In the genomic region with DNA sequence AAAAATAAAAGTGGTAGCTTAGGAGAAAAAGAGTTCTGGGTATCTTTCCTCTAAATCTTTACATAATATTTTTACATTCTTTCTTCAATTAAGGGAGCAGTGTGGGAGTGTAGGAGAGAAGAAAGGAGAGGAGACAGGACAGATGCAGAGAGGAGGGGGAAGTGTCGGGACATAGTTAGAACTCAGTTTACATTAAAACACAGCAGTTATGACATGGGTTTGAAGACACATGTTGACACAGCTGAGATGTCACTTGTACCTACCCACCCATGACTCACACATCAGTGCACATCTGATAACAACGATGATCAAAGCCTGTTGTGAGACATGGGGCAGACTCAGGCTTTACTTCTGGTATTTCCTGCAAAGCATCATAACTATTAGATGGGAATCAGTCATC, we compare ENCODE assay signal across 24 mouse cellular contexts.
DNase-seq lines count a peak whose midpoint lies in the region; ATAC-seq and TF ChIP-seq lines count a peak whose summit lies in the region.
"Had no signal": no experiment of that assay in that cellular context is flagged by ENCODE, and none has a peak within 500 bp of the region (broad histone marks: within the 10 kb centered on the region; RNA-seq: fewer than 3 reads in every experiment).

No protein-coding gene starts in this region.

- H3K4me1 ChIP-seq in kidney, embryonic 14.5 days (ENCODE audit: control insufficient read depth, insufficient read depth, low read length): 0 out of 2 replicates have a peak, but pooled peaks cover 2% of the 10 kb centered on the region
- H3K4me1 ChIP-seq in lung, postnatal 0 days (ENCODE audit: insufficient read depth, low read depth, low read length): no peaks in the 10 kb centered on the region
- H3K4me1 ChIP-seq in liver, embryonic 12.5 days: no peaks in the 10 kb centered on the region
- H3K4me1 ChIP-seq: forebrain, embryonic 15.5 days; heart, embryonic 12.5 days; limb, embryonic 13.5 days; liver, embryonic 13.5 days; neural tube, embryonic 12.5 days had no signal

- H3K4me2 ChIP-seq in kidney, embryonic 14.5 days (replicated peaks; ENCODE audit: low read depth, low read length): no peak overlapping the region
- no peak overlapping the region for H3K4me2 ChIP-seq in lung, postnatal 0 days (replicated peaks; ENCODE audit: low read depth, low read length)
- H3K4me2 ChIP-seq in liver, embryonic 12.5 days: no peak overlapping the region
- H3K4me2 ChIP-seq: forebrain, embryonic 15.5 days; heart, embryonic 12.5 days; limb, embryonic 13.5 days; liver, embryonic 13.5 days; neural tube, embryonic 12.5 days had no signal

- peak; percentile 79 for ATAC-seq in kidney, embryonic 14.5 days (ENCODE audit: low FRiP score, low TSS enrichment)
- ATAC-seq in lung, postnatal 0 days: peak; percentile 37; the same call in 1 of the 2 replicates
- no peak for ATAC-seq in liver, embryonic 12.5 days
- ATAC-seq: forebrain, embryonic 15.5 days had no signal

- no peaks in the 10 kb centered on the region for H3K9me3 ChIP-seq in kidney, embryonic 14.5 days (ENCODE audit: control insufficient read depth, low read length)
- H3K9me3 ChIP-seq in lung, postnatal 0 days (ENCODE audit: low read length): no peaks in the 10 kb centered on the region
- H3K9me3 ChIP-seq in liver, embryonic 12.5 days (replicated peaks): no peaks in the 10 kb centered on the region
- H3K9me3 ChIP-seq: embryonic facial prominence, embryonic 10.5 days; forebrain, embryonic 15.5 days; heart, embryonic 12.5 days; hindbrain, embryonic 10.5 days; limb, embryonic 13.5 days; liver, embryonic 13.5 days; midbrain, embryonic 10.5 days; neural tube, embryonic 12.5 days had no signal

- H3K4me3 ChIP-seq in kidney, embryonic 14.5 days (ENCODE audit: low read length): no peak overlapping the region
- H3K4me3 ChIP-seq in lung, postnatal 0 days (ENCODE audit: low read depth, low read length): no peak overlapping the region
- no peak overlapping the region for H3K4me3 ChIP-seq in liver, embryonic 12.5 days
- H3K4me3 ChIP-seq: embryonic facial prominence, embryonic 10.5 days; forebrain, embryonic 15.5 days; heart, embryonic 12.5 days; hindbrain, embryonic 10.5 days; limb, embryonic 13.5 days; liver, embryonic 13.5 days; midbrain, embryonic 10.5 days; neural tube, embryonic 12.5 days had no signal

- no peak for TF ChIP-seq POLR2A in brain, embryonic 14.5 days (IDR thresholded peaks at IDR 0.05; ENCODE audit: borderline replicate concordance, extremely low read depth, insufficient read depth, insufficient read length, poor library complexity, severe bottlenecking)

- no peak overlapping the region for H3K27ac ChIP-seq in kidney, embryonic 14.5 days (ENCODE audit: low read depth, low read length)
- H3K27ac ChIP-seq in lung, postnatal 0 days (ENCODE audit: low read length): no peak overlapping the region
- no peak overlapping the region for H3K27ac ChIP-seq in liver, embryonic 12.5 days
- H3K27ac ChIP-seq: embryonic facial prominence, embryonic 10.5 days; forebrain, embryonic 15.5 days; hindbrain, embryonic 10.5 days; limb, embryonic 13.5 days; liver, embryonic 13.5 days; macrophage; neural tube, embryonic 12.5 days had no signal

- no peak for TF ChIP-seq CTCF in lung, postnatal 0 days (IDR thresholded peaks at IDR 0.05)
- no peak for TF ChIP-seq CTCF in brain, embryonic 14.5 days (IDR thresholded peaks at IDR 0.05; ENCODE audit: borderline replicate concordance, extremely low read depth, insufficient read depth, insufficient read length)

- no peak overlapping the region for H3K9ac ChIP-seq in kidney, embryonic 14.5 days (ENCODE audit: low read depth, low read length)
- no peak overlapping the region for H3K9ac ChIP-seq in lung, postnatal 0 days (replicated peaks; ENCODE audit: low read depth)
- no peak overlapping the region for H3K9ac ChIP-seq in liver, embryonic 12.5 days
- H3K9ac ChIP-seq: forebrain, embryonic 15.5 days; heart, embryonic 12.5 days; limb, embryonic 13.5 days; liver, embryonic 13.5 days; neural tube, embryonic 12.5 days had no signal

- DNase-seq in kidney, postnatal 25 days: no peak
- DNase-seq in lung, postnatal 0 days (ENCODE audit: low spot score): no peak
- no peak for DNase-seq in lung, postnatal 25 days (ENCODE audit: low spot score)
- DNase-seq in 416B (ENCODE audit: low read depth): peak; percentile 54
- DNase-seq in brain, embryonic 14.5 days (ENCODE audit: low read depth): peak; percentile 37
- DNase-seq: adrenal gland, postnatal 14 days; cerebellum, adult 9-10 months; gastrocnemius, postnatal 14 days; heart, adult 18-20 months; heart, postnatal 10 days; kidney, adult 11 months; layer of hippocampus, adult 9-11 months; liver, embryonic 13.5 days; thymus, postnatal 14 days had no signal

- 11% methylated on average over 2 of the region's 2 CpGs for WGBS in kidney, embryonic 14.5 days
- WGBS in lung, postnatal 0 days: 33% methylated on average over 2 of the region's 2 CpGs
- 51% methylated on average over 2 of the region's 2 CpGs for WGBS in liver, embryonic 12.5 days (ENCODE audit: insufficient replicate concordance)

- no peaks in the 10 kb centered on the region for H3K27me3 ChIP-seq in kidney, embryonic 14.5 days (ENCODE audit: control insufficient read depth, insufficient read depth, low read length)
- no peaks in the 10 kb centered on the region for H3K27me3 ChIP-seq in lung, postnatal 0 days (replicated peaks; ENCODE audit: insufficient read depth, low read length)
- no peaks in the 10 kb centered on the region for H3K27me3 ChIP-seq in liver, embryonic 12.5 days (replicated peaks)
- H3K27me3 ChIP-seq: forebrain, embryonic 15.5 days; heart, embryonic 12.5 days; limb, embryonic 13.5 days; liver, embryonic 13.5 days; neural tube, embryonic 12.5 days had no signal

- H3K36me3 ChIP-seq in kidney, embryonic 14.5 days (ENCODE audit: control insufficient read depth, insufficient read depth, low read length): no peaks in the 10 kb centered on the region
- no peaks in the 10 kb centered on the region for H3K36me3 ChIP-seq in lung, postnatal 0 days (ENCODE audit: insufficient read depth, low read length)
- no peaks in the 10 kb centered on the region for H3K36me3 ChIP-seq in liver, embryonic 12.5 days
- H3K36me3 ChIP-seq: embryonic facial prominence, embryonic 10.5 days; forebrain, embryonic 15.5 days; heart, embryonic 12.5 days; hindbrain, embryonic 10.5 days; limb, embryonic 13.5 days; liver, embryonic 13.5 days; midbrain, embryonic 10.5 days; neural tube, embryonic 12.5 days had no signal

- no peak for TF ChIP-seq EP300 in lung, postnatal 0 days (IDR thresholded peaks at IDR 0.05)

Comparison
In these comparisons a context has a peak if more than half of its experiments do, and no peak if none do; other contexts are left out.
1. DNase-seq: peak in 416B (single experiment) and brain, embryonic 14.5 days (single experiment); none in kidney, postnatal 25 days (0 of 2), lung, postnatal 0 days (single experiment) and lung, postnatal 25 days (single experiment).